Mouse (Mus musculus): ENCODE measurements around the gene Olfr545.

GRCm38 (mm10) chr7:102516261-102517050 lies 17.1 kb upstream of the Olfr545 start:
- no peak for TF ChIP-seq POLR2A (IDR thresholded peaks at IDR 0.05; ENCODE audit: insufficient read length, low read depth)
- no peak for TF ChIP-seq E2F4 (IDR thresholded peaks at IDR 0.05; ENCODE audit: insufficient read depth)
- no peak for TF ChIP-seq MYOG (IDR thresholded peaks at IDR 0.05; ENCODE audit: control insufficient read depth in 1 of 3, insufficient read depth in 1 of 3, insufficient read length in 2 of 3, low read depth in 2 of 3)
- TF ChIP-seq TCF12 (IDR thresholded peaks at IDR 0.05; ENCODE audit: insufficient read depth, poor library complexity, severe bottlenecking) = no peak
- TF ChIP-seq POLR2AphosphoS2 (IDR thresholded peaks at IDR 0.05; ENCODE audit: insufficient read length, low read depth) = no peak
- no peak for TF ChIP-seq REST (IDR thresholded peaks at IDR 0.05; ENCODE audit: insufficient read depth, insufficient read length)
- TF ChIP-seq USF1 (IDR thresholded peaks at IDR 0.05; ENCODE audit: low read depth) = no peak
- TF ChIP-seq CEBPB (IDR thresholded peaks at IDR 0.05; ENCODE audit: insufficient read depth, poor library complexity, severe bottlenecking) = no peak
